Mouse (Mus musculus): ENCODE measurements around the gene Cbfa2t3. TPM values are rescaled to one million over a fixed set of nuclear protein-coding genes. Genes with fewer than 3 reads are reported as not detected.
A peak's percentile ranks its signal among the peaks of the same experiment; 100 is the strongest.

The Cbfa2t3 gene
- 4.2 and 4.8 TPM in 2 replicates for polyA plus RNA-seq (2015; fragmentation: Nextera tagmentation; extraction: Ambion mirVana)

GRCm38 (mm10) chr8:122699005-122699492 lies at the start of gene Cbfa2t3:
Gene Cbfa2t3, minus strand, starts transcription at chr8:122699109.
- Histone ChIP-seq H3K27ac (replicated peaks) (peak within 1 kb of the TSS; percentile 61), H3K9me3 (no peaks in the 10 kb centered on the region), H3K36me3 (no peaks in the 10 kb centered on the region), H3K4me2 (peak within 1 kb of the TSS; percentile 62), H3K4me1 (peaks cover 34% of the 10 kb centered on the region), H3K4me3 (peak within 1 kb of the TSS; percentile 44), H3K9ac (peak within 1 kb of the TSS; percentile 67), H3K27me3 (replicated peaks) (peaks cover 59% of the 10 kb centered on the region)
- peak; percentile 50; the same call in 1 of the 2 replicates for ATAC-seq (ENCODE audit: extremely low read depth, insufficient number of reproducible peaks, low FRiP score, low TSS enrichment)
- WGBS: 25% methylated on average over 13 of the region's 13 CpGs

- ATAC-seq (ENCODE audit: extremely low read depth, insufficient number of reproducible peaks, low FRiP score, low TSS enrichment): no peak
- Histone ChIP-seq H3K9ac (no peak overlapping the region), H3K4me1 (no peaks in the 10 kb centered on the region), H3K4me3 (no peak overlapping the region), H3K27me3 (replicated peaks) (peaks cover 99% of the 10 kb centered on the region), H3K4me2 (no peak overlapping the region), H3K27ac (replicated peaks) (no peak overlapping the region), H3K36me3 (no peaks in the 10 kb centered on the region), H3K9me3 (no peaks in the 10 kb centered on the region)
- WGBS: 90% methylated on average over 1 of the region's 1 CpGs
These were observed 48.9 kb upstream of the Cbfa2t3 start for GRCm38 (mm10) chr8:122747825-122748224.

GRCm38 (mm10) chr8:122746439-122746838 lies 47.5 kb upstream of the Cbfa2t3 start:
- Histone ChIP-seq H3K9ac (no peak overlapping the region), H3K27ac (replicated peaks) (no peak overlapping the region), H3K9me3 (no peaks in the 10 kb centered on the region), H3K4me1 (no peaks in the 10 kb centered on the region), H3K36me3 (no peaks in the 10 kb centered on the region), H3K4me3 (no peak overlapping the region), H3K27me3 (replicated peaks) (peaks cover 99% of the 10 kb centered on the region), H3K4me2 (no peak overlapping the region)
- 40% methylated on average over 7 of the region's 7 CpGs for WGBS
- no peak for ATAC-seq (ENCODE audit: extremely low read depth, insufficient number of reproducible peaks, low FRiP score, low TSS enrichment)

GRCm38 (mm10) chr8:122745750-122746275 lies 46.9 kb upstream of the Cbfa2t3 start:
- WGBS: 16% methylated on average over 16 of the region's 16 CpGs
- ATAC-seq (ENCODE audit: extremely low read depth, insufficient number of reproducible peaks, low FRiP score, low TSS enrichment): no peak
- H3K27me3 ChIP-seq (replicated peaks): peaks cover 99% of the 10 kb centered on the region
- H3K9ac ChIP-seq: no peak overlapping the region
- H3K27ac ChIP-seq (replicated peaks): no peak overlapping the region
- no peaks in the 10 kb centered on the region for H3K36me3 ChIP-seq
- no peak overlapping the region for H3K4me2 ChIP-seq
- H3K9me3 ChIP-seq: no peaks in the 10 kb centered on the region
- H3K4me1 ChIP-seq: no peaks in the 10 kb centered on the region
- no peak overlapping the region for H3K4me3 ChIP-seq

- ATAC-seq (ENCODE audit: extremely low read depth, insufficient number of reproducible peaks, low FRiP score, low TSS enrichment): no peak
- no peaks in the 10 kb centered on the region for H3K4me1 ChIP-seq
- H3K27me3 ChIP-seq (replicated peaks): peaks cover 99% of the 10 kb centered on the region
- WGBS: 36% methylated on average over 17 of the region's 17 CpGs
- no peaks in the 10 kb centered on the region for H3K36me3 ChIP-seq
- no peak overlapping the region for H3K9ac ChIP-seq
- no peak overlapping the region for H3K27ac ChIP-seq (replicated peaks)
- no peaks in the 10 kb centered on the region for H3K9me3 ChIP-seq
- H3K4me2 ChIP-seq: no peak overlapping the region
- no peak overlapping the region for H3K4me3 ChIP-seq
These were observed 46.3 kb upstream of the Cbfa2t3 start for GRCm38 (mm10) chr8:122745022-122745749.

GRCm38 (mm10) chr8:122742471-122742870 lies 43.6 kb upstream of the Cbfa2t3 start:
- Histone ChIP-seq H3K9ac (no peak overlapping the region), H3K36me3 (no peaks in the 10 kb centered on the region), H3K27me3 (replicated peaks) (peaks cover 100% of the 10 kb centered on the region), H3K27ac (replicated peaks) (no peak overlapping the region), H3K9me3 (no peaks in the 10 kb centered on the region), H3K4me2 (no peak overlapping the region), H3K4me3 (no peak overlapping the region), H3K4me1 (peaks cover 8% of the 10 kb centered on the region; the same call in 1 of the 2 replicates)
- no peak for ATAC-seq (ENCODE audit: extremely low read depth, insufficient number of reproducible peaks, low FRiP score, low TSS enrichment)
- 30% methylated on average over 19 of the region's 19 CpGs for WGBS

GRCm38 (mm10) chr8:122739102-122739725 lies 40.3 kb upstream of the Cbfa2t3 start:
- H3K36me3 ChIP-seq: no peaks in the 10 kb centered on the region
- H3K9ac ChIP-seq: no peak overlapping the region
- no peak overlapping the region for H3K27ac ChIP-seq (replicated peaks)
- peaks cover 35% of the 10 kb centered on the region for H3K4me1 ChIP-seq
- no peak overlapping the region for H3K4me2 ChIP-seq
- H3K9me3 ChIP-seq: no peaks in the 10 kb centered on the region
- no peak for ATAC-seq (ENCODE audit: extremely low read depth, insufficient number of reproducible peaks, low FRiP score, low TSS enrichment)
- peaks cover 81% of the 10 kb centered on the region for H3K27me3 ChIP-seq (replicated peaks)
- no peak overlapping the region for H3K4me3 ChIP-seq
- 36% methylated on average over 10 of the region's 11 CpGs for WGBS

GRCm38 (mm10) chr8:122737886-122738285 lies 39.0 kb upstream of the Cbfa2t3 start:
- no peaks in the 10 kb centered on the region for H3K36me3 ChIP-seq
- H3K27ac ChIP-seq (replicated peaks): no peak overlapping the region
- H3K4me3 ChIP-seq: no peak overlapping the region
- no peak overlapping the region for H3K9ac ChIP-seq
- no peak overlapping the region for H3K4me2 ChIP-seq
- peaks cover 35% of the 10 kb centered on the region for H3K4me1 ChIP-seq
- 82% methylated on average over 6 of the region's 6 CpGs for WGBS
- ATAC-seq (ENCODE audit: extremely low read depth, insufficient number of reproducible peaks, low FRiP score, low TSS enrichment): no peak
- no peaks in the 10 kb centered on the region for H3K9me3 ChIP-seq
- peaks cover 81% of the 10 kb centered on the region for H3K27me3 ChIP-seq (replicated peaks)

- peaks cover 35% of the 10 kb centered on the region for H3K4me1 ChIP-seq
- no peak overlapping the region for H3K9ac ChIP-seq
- no peak overlapping the region for H3K27ac ChIP-seq (replicated peaks)
- WGBS: 38% methylated on average over 4 of the region's 4 CpGs
- H3K4me3 ChIP-seq: peak overlapping the region; percentile 10; the same call in 1 of the 2 replicates
- ATAC-seq (ENCODE audit: extremely low read depth, insufficient number of reproducible peaks, low FRiP score, low TSS enrichment): no peak
- peak overlapping the region; percentile 51 for H3K4me2 ChIP-seq
- no peaks in the 10 kb centered on the region for H3K9me3 ChIP-seq
- peaks cover 81% of the 10 kb centered on the region for H3K27me3 ChIP-seq (replicated peaks)
- no peaks in the 10 kb centered on the region for H3K36me3 ChIP-seq
These were observed 38.2 kb upstream of the Cbfa2t3 start for GRCm38 (mm10) chr8:122737071-122737470.

GRCm38 (mm10) chr8:122736623-122737022 lies 37.7 kb upstream of the Cbfa2t3 start:
- WGBS: 79% methylated on average over 11 of the region's 11 CpGs
- Histone ChIP-seq H3K9ac (no peak overlapping the region), H3K27ac (replicated peaks) (peak overlapping the region; percentile 21), H3K36me3 (no peaks in the 10 kb centered on the region), H3K4me2 (peak overlapping the region; percentile 51), H3K9me3 (no peaks in the 10 kb centered on the region), H3K4me1 (peaks cover 35% of the 10 kb centered on the region), H3K4me3 (peak overlapping the region; percentile 10), H3K27me3 (replicated peaks) (peaks cover 81% of the 10 kb centered on the region)
- ATAC-seq (ENCODE audit: extremely low read depth, insufficient number of reproducible peaks, low FRiP score, low TSS enrichment): no peak
